Mouse (Mus musculus): ENCODE results near the gene Alas2. TPM values are rescaled to one million over a fixed set of nuclear protein-coding genes. Genes with fewer than 3 reads are reported as not detected.

Gene Alas2
- 31.0 and 51.5 TPM in 2 replicates for polyA plus RNA-seq (2015; fragmentation: Nextera tagmentation; extraction: Ambion mirVana)

DNA sequence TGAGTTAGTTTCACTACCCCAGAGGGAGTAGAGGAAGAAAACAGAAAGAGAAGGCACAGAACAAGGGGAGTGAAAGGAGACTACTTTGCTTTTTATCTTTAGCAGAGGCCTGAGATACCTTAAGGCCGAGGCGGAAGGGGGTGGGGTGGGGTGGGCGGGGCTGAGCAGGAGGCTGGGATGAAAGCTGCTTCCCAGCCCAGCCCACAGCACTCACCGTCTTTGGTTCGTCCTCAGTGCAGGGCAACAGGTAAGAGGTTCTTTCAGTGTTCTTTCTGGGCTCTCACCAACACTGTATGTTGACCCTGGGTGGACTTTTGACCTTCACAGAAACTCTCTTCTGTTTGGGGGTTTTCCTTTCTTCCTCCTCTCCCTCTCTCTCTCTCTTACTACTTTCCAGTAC, at the start of gene Alas2:
Gene Alas2 (plus strand): TSS at position 137 of the 400 bp plus-strand sequence.
- no peaks in the 10 kb centered on the region for H3K9me3 ChIP-seq
- H3K4me3 ChIP-seq = no peak within 1 kb of the TSS
- no peak within 1 kb of the TSS for H3K27ac ChIP-seq
- no peak for ATAC-seq (ENCODE audit: insufficient number of reproducible peaks, insufficient read depth, low FRiP score, low TSS enrichment, low read depth)
- H3K4me2 ChIP-seq = no peak within 1 kb of the TSS
- no peaks in the 10 kb centered on the region for H3K4me1 ChIP-seq
- WGBS = 53% methylated on average over 5 of the region's 5 CpGs
- no peak within 1 kb of the TSS for H3K9ac ChIP-seq
- 0 out of 2 replicates have a peak, but pooled peaks cover 1% of the 10 kb centered on the region for H3K36me3 ChIP-seq
- peaks cover 4% of the 10 kb centered on the region for H3K27me3 ChIP-seq

DNA sequence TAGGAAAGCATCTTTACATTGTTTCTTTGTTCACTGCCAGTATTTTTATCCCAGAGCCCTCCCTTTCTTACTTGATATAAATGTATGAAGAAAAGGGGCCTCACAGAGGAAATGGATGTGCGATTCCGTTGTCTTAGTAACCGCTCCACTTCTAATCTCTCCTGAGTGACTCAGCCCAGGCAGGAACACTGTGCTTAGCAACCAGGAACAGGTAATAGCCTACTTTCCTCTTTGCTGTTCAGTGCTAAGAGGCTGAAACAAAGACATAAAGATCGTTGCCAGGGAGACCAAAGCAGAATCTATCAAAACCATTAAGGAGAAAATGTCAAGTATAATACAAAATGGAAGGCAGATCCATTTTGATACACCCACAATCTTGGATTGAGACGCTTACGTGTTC, 38.5 kb upstream of the Alas2 start:
- 88% methylated on average over 6 of the region's 6 CpGs for WGBS
- Histone ChIP-seq H3K4me3 (no peak overlapping the region), H3K9me3 (no peaks in the 10 kb centered on the region), H3K4me2 (no peak overlapping the region), H3K4me1 (no peaks in the 10 kb centered on the region), H3K9ac (no peak overlapping the region), H3K27me3 (no peaks in the 10 kb centered on the region), H3K27ac (no peak overlapping the region), H3K36me3 (0 out of 2 replicates have a peak, but pooled peaks cover 8% of the 10 kb centered on the region)
- no peak for ATAC-seq (ENCODE audit: insufficient number of reproducible peaks, insufficient read depth, low FRiP score, low TSS enrichment, low read depth)

GRCm38 (mm10) chrX:150510631-150511030, 36.5 kb upstream of the Alas2 start:
- 53% methylated on average over 4 of the region's 4 CpGs for WGBS
- no peak overlapping the region for H3K4me2 ChIP-seq
- H3K9ac ChIP-seq = no peak overlapping the region
- H3K9me3 ChIP-seq = no peaks in the 10 kb centered on the region
- ATAC-seq (ENCODE audit: insufficient number of reproducible peaks, insufficient read depth, low FRiP score, low TSS enrichment, low read depth) = no peak
- no peaks in the 10 kb centered on the region for H3K4me1 ChIP-seq
- no peak overlapping the region for H3K4me3 ChIP-seq
- no peaks in the 10 kb centered on the region for H3K27me3 ChIP-seq
- no peak overlapping the region for H3K27ac ChIP-seq
- H3K36me3 ChIP-seq = 0 out of 2 replicates have a peak, but pooled peaks cover 8% of the 10 kb centered on the region

GRCm38 (mm10) chrX:150511274-150511673, 35.9 kb upstream of the Alas2 start:
- WGBS = 72% methylated on average over 6 of the region's 6 CpGs
- Histone ChIP-seq H3K4me3 (no peak overlapping the region), H3K4me1 (no peaks in the 10 kb centered on the region), H3K9me3 (no peaks in the 10 kb centered on the region), H3K4me2 (no peak overlapping the region), H3K27ac (no peak overlapping the region), H3K9ac (no peak overlapping the region), H3K27me3 (no peaks in the 10 kb centered on the region), H3K36me3 (0 out of 2 replicates have a peak, but pooled peaks cover 8% of the 10 kb centered on the region)
- no peak for ATAC-seq (ENCODE audit: insufficient number of reproducible peaks, insufficient read depth, low FRiP score, low TSS enrichment, low read depth)

DNA sequence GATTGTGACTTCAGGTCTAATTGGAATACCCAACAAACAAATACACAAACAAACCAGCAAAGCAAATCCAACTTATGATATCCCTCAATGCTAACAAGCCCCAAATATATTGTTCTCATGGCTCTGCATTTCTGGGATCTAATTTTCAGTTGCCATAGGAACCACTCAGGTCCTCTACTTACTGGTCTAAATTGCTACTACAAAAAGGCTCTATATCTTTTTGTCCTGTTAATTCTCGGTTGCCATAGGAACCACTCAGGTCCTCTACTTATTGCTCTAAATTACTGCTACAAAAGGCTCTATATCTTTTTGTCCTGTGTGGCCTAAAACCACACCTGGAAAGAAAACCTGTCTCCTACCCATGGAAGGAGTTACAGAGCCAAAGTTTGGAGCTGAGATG, 33.0 kb upstream of the Alas2 start:
- WGBS = 82% methylated on average over 1 of the region's 1 CpGs
- Histone ChIP-seq H3K27me3 (no peaks in the 10 kb centered on the region), H3K9ac (no peak overlapping the region), H3K36me3 (no peaks in the 10 kb centered on the region), H3K9me3 (no peaks in the 10 kb centered on the region), H3K4me1 (no peaks in the 10 kb centered on the region), H3K4me3 (no peak overlapping the region), H3K27ac (no peak overlapping the region), H3K4me2 (no peak overlapping the region)
- ATAC-seq (ENCODE audit: insufficient number of reproducible peaks, insufficient read depth, low FRiP score, low TSS enrichment, low read depth) = no peak

DNA sequence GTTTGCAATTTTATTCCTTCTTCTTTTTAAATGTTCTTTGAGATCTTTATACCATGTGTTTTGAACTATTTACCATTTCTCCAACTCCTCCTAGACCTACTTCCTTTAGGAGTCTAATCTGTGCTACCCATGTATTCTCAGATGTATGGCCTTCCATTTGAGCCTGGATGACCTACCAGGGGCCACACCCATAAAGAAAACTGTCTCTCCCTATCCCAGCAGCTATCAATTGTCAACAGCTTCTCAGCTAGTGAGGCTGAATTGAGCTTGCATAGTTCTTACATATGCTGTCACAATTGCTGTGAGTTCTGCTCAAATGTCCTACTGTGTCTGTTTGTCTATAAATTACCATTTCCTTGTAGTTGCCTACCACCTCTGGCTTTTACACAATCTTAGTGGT, 31.2 kb upstream of the Alas2 start:
- no peak overlapping the region for H3K27ac ChIP-seq
- no peaks in the 10 kb centered on the region for H3K9me3 ChIP-seq
- no peaks in the 10 kb centered on the region for H3K27me3 ChIP-seq
- no peak for ATAC-seq (ENCODE audit: insufficient number of reproducible peaks, insufficient read depth, low FRiP score, low TSS enrichment, low read depth)
- H3K4me2 ChIP-seq = no peak overlapping the region
- H3K4me3 ChIP-seq = no peak overlapping the region
- H3K36me3 ChIP-seq = no peaks in the 10 kb centered on the region
- H3K9ac ChIP-seq = no peak overlapping the region
- H3K4me1 ChIP-seq = no peaks in the 10 kb centered on the region

DNA sequence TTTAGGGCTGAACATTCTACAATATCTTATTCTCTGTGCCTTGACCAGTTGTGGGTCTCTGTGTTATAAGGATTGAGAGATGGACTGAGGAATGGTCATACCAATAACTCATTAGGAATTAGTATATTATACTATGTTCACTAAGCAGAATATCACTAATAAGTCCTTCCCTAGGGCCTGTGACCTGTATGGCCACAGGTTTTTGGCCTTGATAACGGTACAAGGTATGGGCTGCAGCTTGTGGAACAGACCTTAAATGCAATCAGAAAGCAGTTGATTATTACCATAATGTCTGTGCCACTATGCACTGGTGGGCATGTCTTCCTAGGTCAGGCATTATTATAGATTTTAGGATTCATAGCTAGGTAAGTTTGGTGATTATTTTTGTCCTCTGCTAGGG, 30.7 kb upstream of the Alas2 start:
- no peak overlapping the region for H3K27ac ChIP-seq
- H3K36me3 ChIP-seq = no peaks in the 10 kb centered on the region
- WGBS = 80% methylated on average over 1 of the region's 1 CpGs
- no peak overlapping the region for H3K4me3 ChIP-seq
- no peak overlapping the region for H3K9ac ChIP-seq
- no peaks in the 10 kb centered on the region for H3K9me3 ChIP-seq
- no peak for ATAC-seq (ENCODE audit: insufficient number of reproducible peaks, insufficient read depth, low FRiP score, low TSS enrichment, low read depth)
- H3K4me1 ChIP-seq = no peaks in the 10 kb centered on the region
- H3K4me2 ChIP-seq = no peak overlapping the region
- no peaks in the 10 kb centered on the region for H3K27me3 ChIP-seq

DNA sequence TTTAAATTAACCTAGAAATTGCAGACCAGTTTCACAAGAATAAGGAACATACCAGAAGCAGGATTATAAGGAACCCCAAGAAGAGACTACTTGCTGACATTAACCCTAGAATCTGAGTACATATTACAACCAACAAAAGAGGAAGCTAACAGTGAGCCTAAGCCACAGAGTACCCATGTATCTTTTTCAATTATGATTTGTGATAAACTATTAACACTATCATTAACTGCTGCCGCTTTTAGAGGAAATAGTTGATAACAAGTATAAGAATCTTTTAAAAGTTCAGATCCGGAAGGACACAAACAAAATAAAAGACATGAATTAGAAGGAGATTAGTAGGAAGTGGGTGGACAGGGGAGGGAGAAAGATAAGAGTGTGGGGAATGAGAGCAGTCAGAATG, 7.1 kb upstream of the Alas2 start:
- H3K4me3 ChIP-seq = no peak overlapping the region
- no peaks in the 10 kb centered on the region for H3K9me3 ChIP-seq
- peaks cover 4% of the 10 kb centered on the region; the same call in 1 of the 2 replicates for H3K27me3 ChIP-seq
- H3K4me2 ChIP-seq = no peak overlapping the region
- no peak overlapping the region for H3K27ac ChIP-seq
- no peak for ATAC-seq (ENCODE audit: insufficient number of reproducible peaks, insufficient read depth, low FRiP score, low TSS enrichment, low read depth)
- 0 out of 2 replicates have a peak, but pooled peaks cover 3% of the 10 kb centered on the region for H3K36me3 ChIP-seq
- WGBS = 90% methylated on average over 2 of the region's 2 CpGs
- no peak overlapping the region for H3K9ac ChIP-seq
- no peaks in the 10 kb centered on the region for H3K4me1 ChIP-seq

DNA sequence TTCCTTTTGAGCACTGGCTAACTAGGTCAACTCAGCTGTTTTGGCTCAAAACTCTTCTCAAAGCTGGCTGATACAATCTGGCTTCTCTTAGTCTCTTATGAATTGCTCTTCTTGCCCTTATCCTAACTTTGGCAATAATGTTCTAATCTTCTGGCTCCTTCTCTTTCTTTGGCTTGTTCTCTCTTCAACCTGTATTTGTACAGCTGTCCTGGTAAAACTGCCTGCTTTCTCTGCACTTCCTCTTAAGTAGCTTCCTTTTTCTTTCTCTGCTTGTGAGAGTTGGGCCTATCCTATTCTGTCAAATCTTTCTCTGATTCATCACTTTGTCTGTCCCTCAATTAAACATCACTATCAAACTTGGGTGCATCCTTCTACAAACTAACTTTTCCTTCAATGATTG, 5.5 kb upstream of the Alas2 start:
- Histone ChIP-seq H3K27me3 (peaks cover 4% of the 10 kb centered on the region; the same call in 1 of the 2 replicates), H3K36me3 (0 out of 2 replicates have a peak, but pooled peaks cover 3% of the 10 kb centered on the region), H3K27ac (no peak overlapping the region), H3K4me1 (no peaks in the 10 kb centered on the region), H3K9ac (no peak overlapping the region), H3K4me2 (no peak overlapping the region), H3K9me3 (no peaks in the 10 kb centered on the region), H3K4me3 (no peak overlapping the region)
- ATAC-seq (ENCODE audit: insufficient number of reproducible peaks, insufficient read depth, low FRiP score, low TSS enrichment, low read depth) = no peak

DNA sequence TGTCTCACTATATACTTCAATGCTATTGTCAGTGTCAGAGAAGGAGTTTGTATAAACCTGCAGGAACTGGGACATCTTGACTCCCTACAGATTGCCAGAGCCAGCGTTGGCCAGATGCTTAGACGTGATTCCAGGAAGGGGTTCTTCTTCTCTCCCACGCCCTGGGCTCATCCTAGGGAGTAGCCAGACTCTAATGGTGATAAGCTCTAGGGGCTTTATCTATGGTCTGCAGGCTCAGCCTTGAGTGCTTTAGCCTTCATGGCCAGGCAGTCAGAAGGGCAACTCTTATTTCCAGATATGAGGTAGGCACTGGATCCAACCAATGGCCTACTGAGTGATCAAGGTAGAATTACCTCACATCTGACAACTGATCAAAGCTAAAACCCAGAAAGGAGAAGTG, 2.5 kb downstream of the Alas2 start:
- peaks cover 3% of the 10 kb centered on the region for H3K27me3 ChIP-seq
- no peak overlapping the region for H3K9ac ChIP-seq
- H3K4me1 ChIP-seq = no peaks in the 10 kb centered on the region
- no peak overlapping the region for H3K27ac ChIP-seq
- 94% methylated on average over 3 of the region's 3 CpGs for WGBS
- no peak overlapping the region for H3K4me3 ChIP-seq
- no peaks in the 10 kb centered on the region for H3K9me3 ChIP-seq
- no peak overlapping the region for H3K4me2 ChIP-seq
- no peak for ATAC-seq (ENCODE audit: insufficient number of reproducible peaks, insufficient read depth, low FRiP score, low TSS enrichment, low read depth)
- H3K36me3 ChIP-seq = 0 out of 2 replicates have a peak, but pooled peaks cover 3% of the 10 kb centered on the region

DNA sequence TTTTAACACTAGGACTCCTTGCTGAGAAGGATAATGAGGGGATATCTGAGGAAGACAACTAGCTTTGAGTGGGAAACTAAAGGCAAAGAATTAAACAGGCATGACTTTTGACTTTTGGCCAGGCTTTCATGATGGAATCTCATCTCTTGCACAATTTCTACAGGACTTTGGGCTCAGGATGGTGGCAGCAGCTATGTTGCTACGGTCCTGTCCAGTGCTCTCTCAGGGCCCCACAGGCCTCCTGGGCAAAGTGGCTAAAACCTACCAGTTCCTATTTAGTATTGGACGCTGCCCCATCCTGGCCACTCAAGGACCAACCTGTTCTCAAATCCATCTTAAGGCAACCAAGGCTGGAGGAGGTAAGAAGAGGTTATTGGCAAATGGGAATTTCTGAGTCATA, 4.8 kb downstream of the Alas2 start:
- Histone ChIP-seq H3K4me1 (no peaks in the 10 kb centered on the region), H3K27ac (no peak overlapping the region), H3K36me3 (0 out of 2 replicates have a peak, but pooled peaks cover 3% of the 10 kb centered on the region), H3K9me3 (no peaks in the 10 kb centered on the region), H3K27me3 (peaks cover 3% of the 10 kb centered on the region), H3K4me2 (no peak overlapping the region), H3K4me3 (no peak overlapping the region), H3K9ac (no peak overlapping the region)
- 90% methylated on average over 2 of the region's 2 CpGs for WGBS
- no peak for ATAC-seq (ENCODE audit: insufficient number of reproducible peaks, insufficient read depth, low FRiP score, low TSS enrichment, low read depth)

DNA sequence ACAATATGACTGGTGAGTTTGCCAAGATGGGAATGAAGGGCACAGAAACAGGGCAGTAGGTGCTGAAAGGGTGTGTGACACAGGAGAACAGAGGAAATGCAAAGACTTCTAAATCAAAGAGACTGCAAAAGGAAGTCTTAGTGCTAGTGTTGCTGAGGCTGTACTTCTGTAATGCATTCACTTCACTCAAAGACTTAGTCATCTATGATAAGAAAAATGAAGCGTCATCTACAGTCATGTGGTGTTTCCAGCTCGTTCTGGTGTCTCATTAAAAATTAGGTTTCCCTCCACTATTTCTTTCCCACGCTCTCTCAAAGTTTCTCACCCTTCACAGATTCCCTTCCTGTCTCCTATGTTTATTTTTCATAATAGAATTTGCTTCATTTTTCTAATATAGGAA, 6.9 kb downstream of the Alas2 start:
- no peak overlapping the region for H3K4me2 ChIP-seq
- no peak for ATAC-seq (ENCODE audit: insufficient number of reproducible peaks, insufficient read depth, low FRiP score, low TSS enrichment, low read depth)

More for the DNA sequence above, 6.9 kb downstream of the Alas2 start:
- 77% methylated on average over 3 of the region's 3 CpGs for WGBS
- no peak overlapping the region for H3K4me3 ChIP-seq
- no peak overlapping the region for H3K9ac ChIP-seq
- peaks cover 14% of the 10 kb centered on the region for H3K27me3 ChIP-seq
- H3K36me3 ChIP-seq = 0 out of 2 replicates have a peak, but pooled peaks cover 3% of the 10 kb centered on the region
- no peaks in the 10 kb centered on the region for H3K4me1 ChIP-seq
- H3K27ac ChIP-seq = no peak overlapping the region
- H3K9me3 ChIP-seq = no peaks in the 10 kb centered on the region
